Mouse (Mus musculus): ENCODE measurements around the gene Lnpk.

Gene Lnpk

GRCm38 (mm10) chr2:74488443-74488842 is 90.8 kb downstream of the Lnpk start:
- no peak for DNase-seq

DNA sequence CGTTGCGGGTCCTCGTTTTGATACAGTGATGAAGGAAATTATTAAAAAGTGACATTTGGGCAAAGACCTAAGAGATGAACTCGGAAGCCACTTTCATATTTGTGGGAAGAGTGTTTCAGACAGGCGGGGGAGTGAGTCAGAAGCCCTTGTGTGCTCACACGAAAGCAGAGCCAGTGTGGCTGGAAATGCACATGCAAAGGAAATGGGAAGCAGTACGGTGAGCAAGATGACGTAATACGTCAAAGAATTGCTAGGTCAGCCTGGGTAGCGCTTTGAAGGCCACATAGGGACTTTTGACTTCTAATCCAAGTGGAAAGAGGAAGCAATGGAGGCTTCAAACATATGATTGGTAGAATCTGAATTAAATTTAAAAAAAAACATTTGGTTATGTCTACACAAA is 96.6 kb downstream of the Lnpk start:
- no peak for DNase-seq

- DNase-seq: no peak
These were observed 97.1 kb downstream of the Lnpk start for GRCm38 (mm10) chr2:74482086-74482485.
